Mouse (Mus musculus) testis, postnatal 10 days (tissue): ENCODE data around the gene Tcirg1.

Experiments
- DNase-seq: peaks from one replicate; pipeline ENCODE4 v3.0.0; 2021; ENCODE audit warnings: low spot score

The Tcirg1 gene

DNA sequence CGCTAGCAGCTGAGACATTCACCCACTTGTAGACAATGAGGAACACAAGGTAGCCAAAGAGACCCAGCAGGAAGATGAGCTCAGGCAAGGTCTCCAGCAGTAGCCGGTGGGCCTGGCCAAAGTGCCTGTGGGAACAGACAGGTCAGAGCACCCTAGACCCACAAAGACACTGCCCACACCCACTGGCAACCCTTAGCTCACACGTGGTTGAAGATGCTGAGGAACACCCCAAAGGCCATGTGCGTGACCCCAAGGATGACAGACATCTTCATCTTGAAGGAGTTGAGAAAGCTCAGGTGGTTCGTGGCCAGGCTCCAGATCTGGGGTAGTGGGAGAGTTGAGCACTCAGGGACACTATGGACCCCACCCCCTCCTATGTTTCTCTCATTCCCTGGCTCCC, 9.4 kb downstream of the Tcirg1 start:
- DNase-seq: no peak

DNA sequence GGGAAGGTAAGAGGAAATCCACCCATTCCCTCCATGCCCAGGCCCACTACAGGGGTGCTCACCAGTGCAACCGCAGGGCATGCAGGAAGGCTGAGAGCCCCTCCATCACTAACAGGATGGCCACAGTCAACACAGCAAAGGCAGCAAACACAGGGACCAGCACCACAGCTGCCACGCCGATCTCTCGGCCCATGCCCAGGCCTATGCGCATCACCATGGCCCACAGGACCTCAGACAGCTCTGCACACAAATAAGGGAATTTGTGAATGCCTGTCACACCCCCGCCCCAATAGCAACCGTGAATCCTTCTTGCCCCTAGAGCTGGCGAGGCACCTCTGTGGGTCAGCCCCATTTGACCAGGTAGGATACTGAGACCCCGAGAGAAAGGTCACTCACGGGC, 10.7 kb downstream of the Tcirg1 start:
- no peak for DNase-seq

DNA sequence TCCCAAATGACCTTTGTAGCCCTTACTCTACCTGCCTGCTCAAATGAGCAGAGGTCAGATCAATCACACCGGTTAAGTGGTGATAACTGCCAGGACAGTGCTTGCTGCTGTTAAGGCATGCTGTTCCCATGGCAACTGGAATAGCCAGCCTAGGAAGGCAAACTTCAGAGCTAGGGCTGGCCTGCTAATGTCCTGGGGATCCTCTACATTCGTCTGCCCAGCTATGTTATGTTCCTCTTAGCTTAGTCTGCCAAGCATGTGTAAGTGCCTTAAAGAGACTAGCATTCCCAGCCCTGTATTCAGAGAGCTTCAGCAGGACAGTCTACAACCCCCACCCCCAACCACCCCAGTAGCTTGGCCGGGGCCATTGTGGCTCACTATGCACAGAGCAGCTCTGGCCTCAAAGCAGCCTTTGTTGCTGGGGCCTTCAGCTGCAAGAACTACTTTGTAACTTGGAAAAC, 11.7 kb downstream of the Tcirg1 start:
- no peak for DNase-seq

DNA sequence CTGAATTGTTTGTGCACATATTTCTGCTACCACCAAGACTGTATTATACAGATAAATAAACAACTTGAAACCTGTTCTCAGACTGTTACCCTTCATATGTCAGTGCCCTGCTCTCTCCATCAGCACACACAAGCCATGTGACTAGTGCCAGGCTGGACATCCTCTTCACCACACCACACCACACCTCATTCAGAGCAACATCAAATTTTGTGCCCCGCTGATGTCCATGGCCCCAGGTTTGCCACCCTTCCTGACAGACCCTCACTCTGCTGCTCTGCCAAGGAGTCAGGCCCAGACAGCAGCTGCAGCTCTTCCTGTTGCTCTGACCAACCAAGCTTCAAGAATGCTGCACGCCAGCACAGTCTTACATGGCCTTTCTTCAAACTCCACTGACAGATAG, 12.6 kb downstream of the Tcirg1 start:
- no peak for DNase-seq

DNA sequence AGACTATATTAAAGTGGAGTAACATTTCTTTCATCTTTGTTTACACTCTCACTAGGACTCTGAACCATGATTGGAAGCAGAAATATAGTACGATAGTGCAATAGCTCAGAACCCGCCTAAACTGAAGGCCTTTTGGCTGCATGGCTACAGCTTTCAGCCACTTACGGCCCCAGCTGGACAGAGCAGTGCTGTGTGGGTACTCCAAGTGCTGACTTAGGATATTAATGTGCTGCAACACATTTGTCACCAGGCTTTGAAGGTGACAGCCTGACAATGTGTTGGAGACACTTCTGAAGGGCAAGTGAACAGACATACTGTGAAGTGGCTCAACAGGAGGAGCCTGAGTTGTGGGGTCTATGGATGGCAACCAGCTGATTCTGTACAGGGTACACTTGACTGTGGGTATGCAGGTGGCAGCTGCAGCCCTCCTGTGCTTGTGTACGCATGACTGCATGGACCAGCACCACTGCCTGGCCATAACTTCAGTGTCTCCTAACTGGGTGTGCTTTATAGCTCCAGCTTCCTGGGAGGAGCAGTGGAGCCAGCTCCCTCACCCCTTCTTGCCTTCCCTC, 13.3 kb downstream of the Tcirg1 start:
- DNase-seq: no peak

DNA sequence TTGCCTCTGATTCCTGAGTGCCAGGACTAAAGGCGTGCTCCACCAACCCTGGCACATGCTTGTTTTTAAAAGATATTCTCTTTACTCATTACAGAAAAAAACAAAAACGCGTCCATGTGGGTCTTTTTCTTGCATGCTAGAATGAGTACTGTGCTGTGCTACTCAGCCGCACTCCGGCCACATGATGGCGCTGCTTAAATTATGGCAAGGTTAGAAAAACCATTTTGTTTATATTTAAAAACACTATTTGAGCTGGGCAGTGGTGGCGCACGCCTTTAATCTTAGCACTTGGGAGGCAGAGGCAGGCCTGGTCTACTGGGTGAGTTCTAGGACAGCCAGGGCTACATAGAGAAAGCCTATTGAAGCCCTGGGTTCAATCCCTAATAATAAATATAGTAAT, 16.8 kb downstream of the Tcirg1 start:
- no peak for DNase-seq

DNA sequence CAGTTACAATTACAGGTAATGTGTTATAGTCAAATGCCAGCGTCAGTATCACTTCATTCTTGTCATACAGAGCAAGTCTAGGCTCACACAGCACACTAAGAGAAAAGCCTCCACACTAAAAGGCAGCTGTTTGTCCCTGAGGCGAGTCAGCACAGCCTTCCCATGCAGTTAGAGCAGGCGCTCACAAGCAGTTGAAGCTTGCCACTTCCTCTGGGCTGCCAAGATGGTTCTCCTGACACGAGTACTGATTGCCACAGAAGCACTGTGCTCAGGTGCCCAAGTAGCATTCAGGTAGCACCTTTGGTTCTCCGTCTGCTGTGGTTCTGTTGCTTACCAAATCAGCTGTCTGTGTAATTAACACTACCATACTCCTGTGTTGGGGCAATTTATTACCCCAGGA, 17.8 kb downstream of the Tcirg1 start:
- no peak for DNase-seq

DNA sequence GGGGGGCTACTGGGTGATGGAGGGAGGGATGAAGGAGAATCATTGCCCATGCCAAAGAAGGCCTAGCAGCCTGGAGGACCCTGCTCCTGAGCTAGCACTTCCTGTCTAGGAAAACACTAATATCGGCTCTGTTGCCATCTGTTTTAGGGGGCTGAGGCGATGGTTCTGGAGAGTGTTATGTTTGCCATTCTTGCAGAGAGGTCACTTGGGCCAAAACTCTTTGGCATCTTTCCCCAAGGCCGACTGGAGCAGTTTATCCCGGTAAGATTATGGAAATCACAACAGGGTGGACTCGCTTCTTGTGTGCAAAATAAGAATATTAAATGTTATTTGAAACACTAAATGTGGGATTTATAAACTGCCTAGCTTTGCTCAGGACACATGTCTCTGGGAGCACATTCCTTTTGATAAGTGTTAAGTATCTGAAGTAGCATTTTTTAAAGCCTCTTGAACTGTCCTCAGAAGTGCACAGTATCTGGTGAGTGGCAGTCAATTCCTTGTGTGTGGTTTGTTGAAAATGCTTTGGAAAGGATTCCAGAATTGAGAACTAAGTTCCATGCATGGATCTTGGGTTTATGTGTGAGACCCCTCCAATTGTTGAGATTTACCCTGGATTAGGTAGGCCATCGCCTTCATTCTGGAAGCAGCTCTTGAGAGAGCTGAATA, 22.5 kb downstream of the Tcirg1 start:
- DNase-seq: peak; percentile 64

DNA sequence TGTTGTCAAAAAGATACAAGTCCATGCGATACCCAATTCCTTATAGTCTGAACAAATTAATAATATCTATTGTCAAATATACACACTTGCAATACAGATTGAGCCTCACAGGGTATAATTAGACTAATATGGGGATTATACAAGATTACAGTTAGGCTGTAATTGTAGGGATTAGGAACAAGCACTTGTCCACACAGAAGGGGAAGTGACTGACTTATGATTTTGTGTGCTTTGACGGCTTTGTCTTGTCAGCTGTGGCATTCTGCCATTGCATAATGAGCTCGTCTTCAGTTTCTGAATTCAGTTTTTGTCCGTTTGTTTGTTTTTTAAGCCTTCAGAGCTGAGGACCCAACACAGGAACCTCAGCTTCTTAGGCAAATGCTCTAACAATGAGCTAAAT, 24.7 kb downstream of the Tcirg1 start:
- no peak for DNase-seq

DNA sequence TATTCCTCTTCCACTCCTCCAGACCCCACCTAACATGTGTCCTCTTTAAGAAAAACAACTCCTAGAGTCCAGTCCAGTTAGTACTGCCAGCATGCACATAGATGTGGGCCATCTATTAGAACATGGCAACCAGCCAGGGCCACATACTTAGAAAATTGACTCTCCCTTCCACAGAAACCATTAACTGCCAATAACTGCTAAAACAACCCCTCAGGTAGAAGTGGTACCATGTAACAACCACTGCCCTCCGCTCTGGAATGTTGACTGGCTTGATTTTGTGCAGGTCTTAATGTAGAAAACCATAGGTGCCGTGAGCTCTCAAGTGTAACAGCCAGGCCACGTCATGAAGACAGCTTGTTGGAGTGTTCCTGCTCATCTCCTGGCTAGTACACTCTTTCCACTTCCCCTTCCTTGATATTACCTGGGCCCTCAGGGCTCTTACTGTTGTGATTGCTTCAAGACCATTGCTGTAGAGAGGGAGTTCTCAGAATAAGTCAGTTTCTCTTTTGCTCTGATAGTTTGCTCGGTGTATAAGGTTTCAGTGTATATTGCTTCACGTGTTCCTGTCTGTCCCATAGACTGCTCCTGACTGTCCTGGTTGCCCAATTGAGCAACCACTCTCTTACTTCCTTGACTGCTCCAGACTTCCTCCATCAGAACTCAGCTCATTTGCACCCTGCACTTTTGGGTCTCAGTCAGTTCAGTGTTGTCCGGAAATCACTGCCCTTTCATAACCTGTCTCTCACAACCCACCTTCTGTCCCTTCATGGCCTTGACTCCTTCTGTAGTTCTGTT, 26.7 kb downstream of the Tcirg1 start:
- DNase-seq: no peak

DNA sequence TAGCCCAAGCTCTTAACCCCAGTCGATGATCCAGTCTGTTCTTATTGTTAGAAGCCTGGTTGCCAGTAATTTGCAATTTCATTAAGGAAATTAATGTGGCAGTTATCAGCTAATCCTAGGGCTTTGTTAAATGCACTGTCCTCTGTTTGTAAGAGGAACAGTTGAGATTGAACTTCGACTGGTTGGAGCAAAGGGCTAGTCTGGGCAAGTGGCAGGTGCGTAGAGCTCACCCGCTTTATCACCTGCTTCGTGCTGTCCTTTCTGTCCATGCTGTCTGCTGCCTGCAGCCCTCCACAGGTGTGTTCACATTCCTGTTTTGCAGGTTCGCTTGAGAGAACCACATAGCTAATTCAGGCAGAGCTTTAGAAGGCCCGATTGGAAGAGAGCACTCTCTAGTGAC, 31.9 kb downstream of the Tcirg1 start:
- no peak for DNase-seq

DNA sequence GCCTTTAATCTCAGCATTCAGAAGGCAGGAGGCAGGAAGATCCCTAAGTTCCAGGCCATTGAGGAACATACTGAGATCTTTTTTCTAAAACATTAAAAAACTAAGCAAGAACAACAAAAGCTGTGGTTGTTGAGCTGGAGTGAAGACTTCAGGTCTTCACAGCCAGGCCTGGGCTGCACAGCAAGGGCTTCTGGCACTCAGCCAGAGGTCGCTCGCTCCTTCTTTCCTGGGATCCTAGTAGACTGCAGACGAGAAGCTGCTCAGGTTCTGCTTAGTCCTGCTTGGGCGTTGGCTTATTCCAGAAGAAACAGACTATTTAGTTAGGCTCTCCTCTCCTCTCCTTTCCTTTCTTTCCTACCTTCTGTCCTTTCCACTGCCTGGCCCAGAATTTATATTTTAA, 34.6 kb downstream of the Tcirg1 start:
- peak; percentile 78 for DNase-seq

DNA sequence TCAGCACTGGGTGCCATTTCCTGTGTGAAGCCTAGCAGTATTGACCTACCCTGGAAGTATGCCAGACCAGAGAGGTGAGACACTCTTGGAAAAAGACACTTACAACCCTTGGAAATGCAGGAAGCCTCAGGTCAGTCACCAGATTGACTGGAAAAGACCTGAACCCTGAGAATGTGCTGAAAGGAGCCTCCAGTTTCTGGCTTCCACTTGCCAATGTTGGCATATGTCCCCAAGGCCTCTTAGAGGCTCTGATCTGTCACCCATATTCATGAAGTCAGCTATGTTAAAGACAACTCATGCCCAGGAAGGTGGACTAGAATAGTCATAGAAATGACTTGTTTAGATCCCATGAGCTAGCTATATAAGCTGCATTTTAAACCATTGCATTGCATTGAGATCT, 35.5 kb downstream of the Tcirg1 start:
- no peak for DNase-seq

DNA sequence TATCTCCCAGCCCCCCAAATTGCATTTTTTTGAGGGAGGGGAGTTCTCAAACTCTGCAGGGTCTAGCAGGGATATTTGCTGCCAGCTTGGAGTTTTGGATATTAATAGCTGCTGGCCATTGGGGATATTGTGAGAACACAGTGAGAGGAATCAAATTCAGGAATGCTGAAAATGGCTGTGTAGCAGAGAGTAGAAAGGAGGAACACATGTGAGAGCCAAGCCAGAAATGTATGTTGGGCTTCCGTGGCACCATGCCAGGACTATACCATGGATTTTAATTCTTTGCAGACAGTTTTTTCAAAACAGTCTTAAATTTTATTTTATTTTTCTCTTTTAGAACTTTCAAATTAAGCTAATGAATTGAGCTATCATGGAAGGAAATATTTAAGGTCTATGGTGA, 38.6 kb downstream of the Tcirg1 start:
- no peak for DNase-seq

DNA sequence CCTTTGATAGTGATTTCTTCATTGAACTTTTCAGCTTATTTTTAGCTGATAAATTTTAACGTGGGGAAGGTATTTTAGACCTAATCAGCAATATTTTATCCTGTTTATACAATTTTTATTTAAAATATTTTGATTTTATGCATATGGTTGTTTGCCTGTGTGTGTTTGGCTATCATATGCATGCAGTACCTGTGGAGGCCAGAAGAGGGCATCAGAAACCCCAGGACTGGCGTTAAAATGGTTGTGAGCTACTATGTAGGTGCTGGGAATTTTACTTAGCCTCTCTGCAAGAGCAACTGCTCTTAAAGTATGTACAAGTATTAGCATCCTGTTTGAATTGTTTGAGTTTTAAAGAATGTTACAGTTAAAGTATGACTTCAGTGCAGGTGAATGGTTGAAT, 42.0 kb downstream of the Tcirg1 start:
- DNase-seq: no peak

DNA sequence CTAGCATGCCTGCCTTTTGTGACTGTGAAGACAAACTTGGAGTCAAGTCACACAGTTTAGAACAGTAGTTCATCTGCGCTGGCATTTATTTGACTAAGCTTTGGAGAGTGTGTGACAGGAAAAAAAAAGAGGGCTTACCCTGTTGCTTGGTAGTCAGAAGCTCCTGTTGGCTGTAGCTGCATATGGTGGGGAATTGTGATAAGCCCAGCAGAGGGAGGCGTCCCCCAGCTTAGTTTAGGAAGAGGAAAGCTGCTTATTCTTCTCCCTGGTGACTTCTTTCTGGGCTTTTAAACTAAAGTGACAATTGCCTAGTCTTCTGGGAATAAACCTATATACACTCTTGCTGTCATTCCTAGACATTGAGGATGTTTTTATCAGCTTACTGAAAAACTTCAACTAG, 44.2 kb downstream of the Tcirg1 start:
- DNase-seq: no peak

DNA sequence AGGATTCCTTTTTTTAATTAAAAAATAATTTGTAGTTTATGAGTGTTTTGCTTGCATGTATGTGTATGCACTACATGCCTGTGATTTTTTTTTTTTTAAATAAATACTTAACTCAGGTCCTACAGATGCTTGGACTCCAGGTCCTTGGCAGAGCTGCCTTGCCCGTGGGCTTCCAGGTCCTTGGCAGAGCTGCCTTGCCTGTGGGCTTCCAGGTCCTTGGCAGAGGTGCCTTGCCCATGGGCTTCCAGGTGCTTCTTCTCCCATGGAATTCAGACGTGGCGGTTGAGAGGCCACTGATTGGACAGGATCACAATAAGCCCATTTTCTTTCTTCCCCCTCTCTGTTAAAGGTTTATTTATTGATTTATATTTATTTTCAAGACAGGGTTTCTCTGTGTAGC, 49.7 kb downstream of the Tcirg1 start:
- no peak for DNase-seq

DNA sequence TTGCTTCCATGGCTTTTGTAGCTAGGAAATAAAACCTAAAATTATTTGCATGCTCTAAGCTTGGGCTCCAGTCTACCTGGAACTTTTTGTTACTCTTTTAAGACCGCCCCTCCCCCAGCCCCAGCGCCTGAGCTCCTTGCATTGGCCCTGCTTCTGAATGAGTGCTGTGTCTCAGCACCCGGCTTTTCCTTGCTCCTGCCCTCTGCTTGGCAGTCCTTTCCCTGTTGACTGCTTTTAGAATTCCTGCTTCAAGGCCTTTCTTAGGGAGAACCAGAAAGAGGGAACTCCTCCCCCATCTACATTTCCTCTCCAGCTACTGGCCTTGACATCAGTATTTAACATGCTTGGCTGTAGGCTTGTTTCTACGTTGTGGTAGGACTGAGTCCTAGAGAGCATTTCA, 51.3 kb downstream of the Tcirg1 start:
- peak; percentile 76 for DNase-seq

DNA sequence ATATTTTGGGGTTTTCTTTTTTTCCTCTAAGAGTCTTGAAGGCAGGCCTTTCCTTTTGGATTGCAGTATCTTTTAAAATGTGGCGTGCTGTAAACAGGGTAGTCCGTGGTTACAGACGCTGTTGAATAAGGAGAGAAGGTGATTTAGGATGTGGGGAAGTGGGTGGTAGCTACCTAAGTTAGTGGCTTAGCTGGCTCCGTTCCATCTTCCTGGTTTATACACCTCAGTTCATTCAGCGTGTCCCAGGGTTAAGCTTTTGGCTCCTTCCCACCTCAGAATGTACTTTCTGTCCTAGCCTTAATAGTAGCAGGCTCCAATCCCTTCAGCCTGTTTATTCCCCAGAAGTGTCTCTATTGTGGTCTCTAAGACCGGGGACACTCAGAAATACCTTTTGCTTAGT, 51.8 kb downstream of the Tcirg1 start:
- DNase-seq: no peak

DNA sequence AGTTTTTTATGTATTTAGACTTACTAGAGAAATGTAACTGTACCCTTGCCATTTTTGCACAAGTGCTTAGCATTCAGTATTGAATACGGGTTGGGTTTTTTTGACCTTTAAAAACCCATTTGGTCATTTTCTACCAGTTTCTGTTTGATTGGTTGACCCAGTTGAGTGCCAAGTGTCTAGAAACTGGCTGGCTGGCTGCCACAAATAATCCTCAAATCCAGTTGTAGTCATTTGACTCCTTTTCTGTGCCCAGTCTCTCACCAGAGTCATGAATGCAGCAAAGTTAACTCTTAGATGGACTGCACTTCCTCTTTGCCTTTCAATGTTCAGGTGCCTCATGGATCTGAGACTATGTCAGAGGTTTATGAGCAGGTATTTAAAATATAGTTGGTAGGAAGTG, 53.0 kb downstream of the Tcirg1 start:
- no peak for DNase-seq

DNA sequence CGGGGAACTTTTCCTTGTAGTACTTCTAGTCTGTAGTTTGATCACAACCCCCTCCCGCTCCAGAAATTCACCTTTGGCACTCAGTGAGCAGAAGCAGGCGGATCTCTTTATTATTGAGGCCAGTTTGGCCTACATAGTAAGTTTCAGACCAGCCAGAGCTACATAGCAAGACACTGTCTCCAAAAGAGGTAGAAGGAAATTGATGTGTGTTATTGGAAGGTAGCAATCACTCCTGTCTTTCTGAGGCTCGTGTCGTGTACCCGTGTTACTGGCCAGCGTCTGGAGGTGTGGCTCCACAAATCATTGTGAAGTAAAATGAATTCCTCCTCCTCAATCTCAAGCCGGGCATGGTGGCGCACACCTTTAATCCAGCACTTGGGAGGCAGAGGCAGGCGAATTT, 53.8 kb downstream of the Tcirg1 start:
- DNase-seq: no peak

DNA sequence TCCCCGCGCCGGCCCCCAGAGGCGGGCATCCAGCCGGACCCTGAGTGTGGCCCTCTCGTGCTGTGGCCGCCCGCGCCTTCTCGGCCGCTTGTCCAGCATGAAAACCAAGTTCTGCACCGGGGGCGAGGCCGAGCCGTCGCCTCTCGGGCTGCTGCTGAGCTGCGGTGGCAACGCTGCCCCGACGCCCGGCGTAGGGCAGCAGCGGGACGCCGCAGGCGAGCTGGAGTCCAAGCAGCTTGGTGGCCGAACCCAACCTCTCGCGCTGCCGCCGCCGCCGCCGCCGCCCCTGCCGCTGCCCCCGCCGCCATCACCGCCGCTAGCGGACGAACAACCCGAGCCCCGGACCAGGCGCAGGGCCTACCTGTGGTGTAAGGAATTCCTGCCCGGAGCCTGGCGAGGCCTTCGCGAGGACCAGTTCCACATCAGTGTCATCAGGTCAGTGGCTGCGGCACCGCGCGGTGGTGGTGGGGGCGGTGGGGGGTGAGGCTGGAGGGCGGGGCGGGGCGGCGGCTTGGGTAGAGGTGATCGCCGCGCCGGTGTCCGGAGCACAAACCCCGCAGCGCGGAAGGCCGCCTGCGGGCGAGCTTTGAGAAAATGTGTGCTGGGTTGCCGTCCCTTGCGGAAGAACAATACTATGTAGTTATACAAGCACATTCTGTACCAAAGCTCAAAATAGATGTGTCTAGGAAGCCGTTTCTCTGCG, 54.8 kb downstream of the Tcirg1 start:
- DNase-seq: peak; percentile 78

DNA sequence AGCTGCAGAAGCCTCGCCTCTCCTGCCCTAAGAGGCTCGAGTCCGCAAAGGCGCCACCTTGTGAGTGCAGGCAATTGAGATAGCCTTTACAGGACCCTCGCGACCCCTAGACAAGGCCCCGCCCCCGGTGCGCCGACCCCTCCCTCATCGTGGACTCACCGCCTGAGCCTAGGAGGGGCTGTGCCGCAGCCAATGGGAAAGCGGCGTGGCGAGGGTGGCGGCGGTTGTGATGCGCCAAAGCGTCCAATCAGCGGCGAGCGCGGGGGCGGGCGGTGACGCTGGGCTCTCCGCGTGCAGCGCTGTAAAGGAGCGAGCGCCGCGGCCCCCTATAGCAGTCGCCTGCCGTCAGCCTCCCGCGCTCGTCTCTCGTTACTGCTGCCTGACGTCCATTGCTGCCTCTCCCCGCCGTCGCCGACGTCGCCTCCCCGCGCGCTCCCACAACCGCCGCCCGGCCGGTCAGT, 55.4 kb downstream of the Tcirg1 start, which contains the start of gene Chka:
TSS of gene Chka (plus strand) at position 272 of the 461 bp plus-strand sequence.
- peak; percentile 98 for DNase-seq
